Comparison of ENCODE assay signal across 26 mouse cellular contexts in the genomic region with DNA sequence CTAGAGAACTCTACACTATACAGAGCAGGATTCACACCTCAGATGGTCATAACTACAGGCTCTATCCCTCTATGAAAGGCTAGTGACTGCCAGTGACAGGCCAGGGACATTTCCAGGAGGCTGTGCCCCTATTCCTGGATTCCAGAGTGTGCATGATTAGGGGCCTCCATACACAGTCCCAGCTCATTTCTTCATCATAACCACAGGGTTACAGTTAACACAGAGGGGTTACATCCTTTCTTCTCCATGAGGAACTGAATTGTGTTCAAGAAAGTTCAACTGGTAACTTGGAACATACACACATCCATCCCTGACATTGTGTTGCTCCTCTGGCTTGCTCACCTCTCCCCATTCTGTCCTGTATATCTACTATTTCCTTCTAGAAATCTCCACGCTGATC. TPM values are rescaled to one million over a fixed set of nuclear protein-coding genes. Genes with fewer than 3 reads are reported as not detected.
"Had no signal": no experiment of that assay in that cellular context is flagged by ENCODE, and none has a peak within 500 bp of the region (broad histone marks: within the 10 kb centered on the region; RNA-seq: fewer than 3 reads in every experiment).

No protein-coding gene starts in this region.

- DNase-seq: cerebellum, adult 8-10 months; cerebellum, adult 9-10 months; cerebellum, adult 9-11 months; cerebellum, postnatal 10 days; cerebellum, postnatal 14 days; cerebellum, postnatal 25 days; cerebellum, postnatal 36 days; embryo, embryonic 11 days; forebrain, postnatal 0 days; gastrocnemius, adult 2 months; gastrocnemius, postnatal 10 days; gastrocnemius, postnatal 14 days; gastrocnemius, postnatal 25 days; gastrocnemius, postnatal 36 days; heart, adult 11 months; heart, adult 18-20 months; heart, adult 2 months had no signal

- ATAC-seq: forebrain, embryonic 13.5 days; forebrain, embryonic 14.5 days; forebrain, embryonic 15.5 days; forebrain, embryonic 16.5 days; forebrain, postnatal 0 days had no signal

RNA-seq across cellular contexts. Expression of gene Mepe, which starts 51.8 kb away (rescaled TPM):
- total RNA-seq: common myeloid progenitor, adult 5-6 weeks; gastrocnemius, adult 18-20 months; gastrocnemius, adult 2 months; gastrocnemius, adult 8-10 months; gastrocnemius, postnatal 14 days; gastrocnemius, postnatal 25 days; gastrocnemius, postnatal 36 days; gastrocnemius, postnatal 4 days; heart, adult 18-20 months; heart, adult 2 months; heart, adult 8-10 months had no signal
